Mouse (Mus musculus): Measurements from ENCODE around the gene Fam129c.

DNA sequence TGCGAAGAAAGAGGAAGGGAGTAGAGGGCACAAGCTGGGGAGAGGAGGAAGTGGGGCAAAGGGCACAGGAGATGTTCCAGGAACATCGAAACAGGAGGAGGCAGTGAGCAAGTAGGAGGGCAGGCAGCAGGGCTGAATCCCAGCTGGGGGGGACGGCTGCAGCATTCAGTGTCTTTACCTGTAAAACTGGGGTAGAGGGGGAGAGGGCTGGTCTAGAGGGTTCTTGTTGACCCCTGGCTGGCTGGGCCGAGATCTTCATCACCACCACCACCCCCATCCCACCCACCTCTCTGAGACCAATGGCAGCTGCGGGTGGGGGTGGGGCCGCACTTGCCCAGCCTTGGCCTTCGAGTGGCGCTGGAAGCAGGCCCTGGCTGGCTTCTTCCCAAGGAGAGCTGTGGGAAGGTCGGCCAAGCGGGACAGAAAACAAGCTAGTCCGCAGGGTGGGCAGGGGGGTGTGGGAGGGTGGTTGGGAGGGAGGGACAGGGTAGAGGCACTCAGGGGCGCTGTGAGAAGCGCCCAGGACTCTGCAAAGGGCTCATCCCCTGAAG lies 29.0 kb upstream of the Fam129c start, which contains the start of gene Slc27a1:
- no peak for TF ChIP-seq CTCF (IDR thresholded peaks at IDR 0.05; ENCODE audit: borderline replicate concordance, extremely low read depth, insufficient read depth, insufficient read length)
- no peak for TF ChIP-seq POLR2A (IDR thresholded peaks at IDR 0.05; ENCODE audit: borderline replicate concordance, extremely low read depth, insufficient read depth, insufficient read length, poor library complexity, severe bottlenecking)

Data from brain, embryonic 14.5 days (tissue).